Mouse (Mus musculus): ENCODE data around the gene Guk1.
A peak's percentile ranks its signal among the peaks of the same experiment; 100 is the strongest.
"Not testable (repeated sequence)": the region's sequence is repeated elsewhere in the genome, so short reads cannot be mapped to it uniquely, and the experiment has no call there.

Gene Guk1

GRCm38 (mm10) chr11:59192059-59192386 lies at the start of gene Guk1:
Guk1 (minus strand) TSS chr11:59192212.
- DNase-seq: no peak

- DNase-seq: no peak
Observed at GRCm38 (mm10) chr11:59239796-59240195, 47.8 kb upstream of the Guk1 start.

- no peak for DNase-seq
Observed at GRCm38 (mm10) chr11:59239428-59239785, 47.4 kb upstream of the Guk1 start.

- peak; percentile 90 to 93 for DNase-seq
Observed at GRCm38 (mm10) chr11:59238525-59239427, 46.8 kb upstream of the Guk1 start.

GRCm38 (mm10) chr11:59232797-59233196 lies 40.8 kb upstream of the Guk1 start:
- no peak for DNase-seq

GRCm38 (mm10) chr11:59230144-59230760 lies 38.2 kb upstream of the Guk1 start:
- DNase-seq: peak; percentile 74 to 80

- peak; percentile 96 for DNase-seq
Observed at GRCm38 (mm10) chr11:59228122-59228953, 36.3 kb upstream of the Guk1 start, which contains the start of gene Arf1. Arf1 (minus strand) TSS chr11:59228270.

GRCm38 (mm10) chr11:59227604-59228121 lies 35.7 kb upstream of the Guk1 start:
- DNase-seq: peak in 1 of 2 experiments; percentile 71

GRCm38 (mm10) chr11:59226787-59227603 lies 35.0 kb upstream of the Guk1 start:
- no peak for DNase-seq

GRCm38 (mm10) chr11:59226251-59226650 lies 34.2 kb upstream of the Guk1 start:
- no peak for DNase-seq

GRCm38 (mm10) chr11:59225167-59225566 lies 33.2 kb upstream of the Guk1 start:
- DNase-seq: no peak

- DNase-seq: no peak
Observed at GRCm38 (mm10) chr11:59224470-59224869, 32.5 kb upstream of the Guk1 start.

GRCm38 (mm10) chr11:59224025-59224424 lies 32.0 kb upstream of the Guk1 start:
- no peak for DNase-seq

GRCm38 (mm10) chr11:59222306-59222705 lies 30.3 kb upstream of the Guk1 start:
- DNase-seq: no peak

- DNase-seq: no peak
Observed at GRCm38 (mm10) chr11:59221604-59222003, 29.6 kb upstream of the Guk1 start.

- no peak for DNase-seq
Observed at GRCm38 (mm10) chr11:59219064-59219463, 27.1 kb upstream of the Guk1 start.

GRCm38 (mm10) chr11:59218389-59218998 lies 26.5 kb upstream of the Guk1 start:
- peak; percentile 72 to 86 for DNase-seq

GRCm38 (mm10) chr11:59216955-59217354 lies 24.9 kb upstream of the Guk1 start:
- no peak for DNase-seq

- no peak for DNase-seq
Observed at GRCm38 (mm10) chr11:59212892-59213494, 21.0 kb upstream of the Guk1 start.

- peak in 1 of 2 experiments; percentile 38 for DNase-seq
Observed at GRCm38 (mm10) chr11:59212320-59212719, 20.3 kb upstream of the Guk1 start.

- DNase-seq: not testable (repeated sequence)
Observed at GRCm38 (mm10) chr11:59211561-59211960, 19.5 kb upstream of the Guk1 start.
